Mouse (Mus musculus) forelimb bud, embryonic 11.5 days (tissue): Measurements from ENCODE around the gene Vrk3.

ENCODE experiments used
- DNase-seq: peaks from one replicate; pipeline ENCODE4 v3.0.0-alpha.2; 2012; ENCODE audit warnings: low read depth, low spot score

Gene Vrk3

DNA sequence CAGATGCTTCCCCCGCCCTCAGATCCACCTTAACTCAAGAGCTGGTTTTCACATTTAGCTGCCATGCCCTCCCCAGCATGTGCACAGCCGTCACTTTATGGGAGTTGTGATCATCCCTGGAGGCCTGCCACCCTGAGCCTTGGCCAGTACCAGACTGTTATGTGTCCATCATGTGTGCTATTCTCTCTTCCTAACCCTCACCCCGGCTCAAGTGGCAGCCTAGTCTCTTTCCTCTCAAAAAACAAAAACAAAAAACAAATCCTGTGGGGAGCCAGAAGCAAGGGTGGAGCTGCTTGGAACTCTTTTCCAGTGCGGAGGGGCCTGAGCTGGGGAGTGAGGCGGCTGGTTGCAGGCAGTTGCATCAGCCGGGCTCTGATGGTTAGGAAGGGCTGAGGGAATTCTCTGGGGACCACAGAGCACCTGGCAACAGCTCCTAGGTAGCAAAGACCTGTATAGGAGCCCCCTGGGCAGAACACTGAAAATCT is 70.6 kb downstream of the Vrk3 start:
- DNase-seq = no peak

DNA sequence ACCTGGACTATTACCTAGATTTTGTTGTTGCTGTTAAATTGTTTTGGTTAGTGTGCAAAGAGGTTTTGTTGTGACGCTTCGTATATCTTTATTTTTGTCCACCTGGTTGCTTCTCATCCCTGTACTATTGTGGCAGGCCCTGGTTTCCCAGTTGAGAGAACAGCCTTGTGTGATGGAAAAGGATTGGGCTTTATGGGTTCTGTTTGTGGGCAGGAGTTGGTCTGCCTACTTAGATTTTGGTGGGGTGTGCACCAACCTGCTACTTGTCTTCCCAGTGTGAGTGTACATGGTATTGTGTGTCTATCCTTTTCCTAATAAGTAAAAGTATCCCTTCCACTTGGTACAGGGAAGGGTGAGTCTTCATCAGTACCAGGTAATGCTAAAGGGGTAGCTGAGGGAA is 71.2 kb downstream of the Vrk3 start:
- DNase-seq = no peak

DNA sequence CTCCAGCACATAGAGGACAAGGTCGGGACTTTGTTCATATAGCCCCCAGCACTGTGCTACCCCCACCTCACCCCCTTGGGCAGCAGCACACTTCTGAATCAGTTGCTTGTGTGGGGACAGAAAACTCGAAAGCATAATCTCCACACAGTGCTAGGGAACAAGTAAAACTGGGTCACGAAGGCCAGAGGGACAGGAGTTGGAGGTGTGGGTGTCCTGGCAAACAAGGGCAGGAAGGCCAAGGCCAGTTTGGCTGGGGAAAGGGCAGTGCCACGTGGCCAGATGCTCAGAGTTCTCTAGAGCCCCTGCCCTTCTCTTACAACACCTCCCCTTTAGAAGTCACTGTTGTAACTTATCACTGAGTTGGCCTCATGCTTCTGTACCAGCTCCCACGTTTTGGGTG is 71.7 kb downstream of the Vrk3 start:
- DNase-seq = no peak

DNA sequence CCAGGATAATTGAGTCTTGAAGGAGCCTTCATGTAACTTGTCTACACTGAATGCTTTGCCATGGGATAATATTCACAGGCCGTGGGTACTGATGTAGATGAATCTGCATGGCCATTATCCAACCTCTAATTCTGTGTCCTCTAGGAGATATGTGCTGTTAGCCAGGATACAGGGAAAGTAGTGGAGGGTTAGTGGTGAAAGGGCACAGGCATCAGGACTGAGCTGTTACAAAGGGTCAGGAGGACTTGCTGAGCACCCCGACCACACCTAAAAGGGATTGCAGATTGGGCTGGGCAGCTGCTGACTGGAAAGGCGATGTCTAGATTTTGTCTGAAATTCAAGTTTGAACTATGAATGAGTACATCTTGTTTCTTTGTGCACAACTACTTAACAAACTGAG is 72.3 kb downstream of the Vrk3 start:
- DNase-seq = no peak

DNA sequence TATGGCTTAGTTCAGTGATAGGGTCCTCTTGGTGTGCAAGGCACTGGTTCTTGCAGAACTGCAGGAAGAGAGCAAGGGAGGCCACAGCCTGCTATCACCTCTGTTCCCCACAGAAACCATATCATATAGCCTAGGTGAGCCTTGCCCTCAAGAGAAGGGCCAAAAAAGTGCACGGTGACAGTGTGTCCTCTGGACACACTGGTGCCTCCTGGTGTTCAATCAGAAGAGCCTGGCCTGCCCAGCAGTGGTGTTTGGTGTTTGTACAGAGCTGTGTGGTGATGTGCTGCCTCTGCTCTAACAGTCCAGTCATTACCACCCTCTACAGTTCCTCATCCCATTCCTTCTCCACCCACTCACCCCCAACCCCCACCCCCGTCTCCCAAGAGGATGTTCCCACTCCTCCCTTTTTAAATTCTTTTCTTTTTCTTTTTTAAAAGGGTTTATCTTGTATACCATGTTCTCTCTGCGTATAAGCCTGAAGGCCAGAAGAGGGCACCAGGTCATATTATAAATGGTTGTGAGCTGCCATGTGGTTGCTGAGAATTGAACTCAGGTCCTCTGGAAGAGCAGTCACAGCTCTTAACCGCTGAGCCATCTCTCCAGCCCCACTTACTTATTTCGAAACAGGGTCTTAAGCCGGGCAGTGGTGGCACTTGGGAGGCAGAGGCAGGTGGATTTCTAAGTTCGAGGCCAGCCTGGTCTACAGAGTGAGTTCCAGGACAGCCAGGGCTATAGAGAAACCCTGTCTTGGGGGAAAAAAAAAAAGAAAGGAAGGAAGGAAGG is 73.6 kb downstream of the Vrk3 start:
- DNase-seq = no peak

DNA sequence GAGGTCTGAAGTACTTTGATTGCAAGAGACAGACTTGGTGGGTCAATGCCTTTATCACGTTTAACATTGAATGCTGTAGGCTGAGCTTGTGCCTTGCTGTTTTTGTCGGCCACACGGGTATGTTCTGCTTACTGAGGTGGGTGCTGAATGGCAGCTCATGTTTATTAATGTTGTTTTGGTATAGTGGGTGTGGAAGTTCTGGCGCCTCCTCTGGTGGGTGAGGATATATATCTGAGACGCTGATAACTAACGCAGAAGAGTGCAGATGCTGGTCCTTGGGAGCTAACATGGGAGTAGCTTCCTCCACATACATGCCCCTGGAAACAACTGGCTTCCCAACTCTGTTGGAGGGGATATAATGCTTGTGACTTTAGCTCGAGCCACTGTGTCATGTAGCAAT is 75.2 kb downstream of the Vrk3 start:
- DNase-seq = no peak

DNA sequence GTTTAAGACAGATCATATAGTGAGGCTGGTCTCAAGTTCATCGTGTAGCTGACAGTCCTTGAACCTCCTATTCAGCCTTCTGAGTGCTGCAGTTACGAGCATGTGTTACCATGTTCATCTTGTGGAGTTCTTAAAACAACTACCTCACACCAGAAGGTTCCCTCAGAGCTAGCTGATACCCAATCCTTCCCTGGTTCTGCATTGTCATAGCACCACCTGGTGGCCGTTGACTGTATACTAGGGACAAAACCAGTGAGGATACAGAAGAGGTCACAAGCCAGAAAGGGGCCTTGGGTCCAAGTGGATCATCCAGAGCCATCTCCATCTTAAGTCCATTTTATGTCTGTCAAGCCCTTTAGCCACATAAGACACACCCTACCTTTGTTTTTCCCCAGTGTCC is 76.7 kb downstream of the Vrk3 start:
- peak; percentile 73 for DNase-seq

DNA sequence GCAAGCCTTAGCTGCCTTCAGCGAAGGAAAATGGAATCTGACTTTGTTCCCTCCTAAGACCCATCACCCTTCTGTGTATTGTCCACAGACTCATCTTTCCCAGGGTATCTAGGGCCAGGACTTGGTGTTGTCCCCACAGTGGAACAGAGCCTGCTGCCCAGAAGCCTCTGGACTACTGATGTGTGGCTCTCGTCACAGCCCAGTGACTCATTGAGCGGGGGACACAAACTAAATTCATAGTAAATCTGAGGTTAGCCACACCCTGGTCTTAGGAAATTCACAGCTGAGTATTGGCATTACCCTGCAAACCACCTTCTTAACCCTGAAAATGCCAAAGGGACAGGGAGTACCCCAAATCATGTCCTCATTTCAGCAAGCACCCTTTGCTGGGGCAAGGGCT is 78.6 kb downstream of the Vrk3 start:
- no peak for DNase-seq
